Mouse (Mus musculus) yolk sac, embryonic 10.5 days (tissue): ENCODE measurements around the gene Syt13.
A peak's percentile ranks its signal among the peaks of the same experiment; 100 is the strongest.

Experiments used
- DNase-seq: peaks from one replicate; pipeline ENCODE4 v3.0.0-alpha.2; 2017; ENCODE audit warnings: low spot score

The Syt13 gene

GRCm38 (mm10) chr2:92924677-92925259 is 9.9 kb downstream of the Syt13 start:
- DNase-seq = no peak

GRCm38 (mm10) chr2:92929696-92930095 is 14.8 kb downstream of the Syt13 start:
- no peak for DNase-seq

- DNase-seq = no peak
Measured at GRCm38 (mm10) chr2:92931061-92931460, 16.2 kb downstream of the Syt13 start.

GRCm38 (mm10) chr2:92933379-92933778 is 18.5 kb downstream of the Syt13 start:
- no peak for DNase-seq

- no peak for DNase-seq
Measured at GRCm38 (mm10) chr2:92934312-92934982, 19.5 kb downstream of the Syt13 start.

GRCm38 (mm10) chr2:92935483-92935882 is 20.6 kb downstream of the Syt13 start:
- DNase-seq = no peak

- DNase-seq = no peak
Measured at GRCm38 (mm10) chr2:92938063-92938462, 23.2 kb downstream of the Syt13 start.

GRCm38 (mm10) chr2:92938827-92939226 is 23.9 kb downstream of the Syt13 start:
- no peak for DNase-seq

- no peak for DNase-seq
Measured at GRCm38 (mm10) chr2:92940963-92941362, 26.1 kb downstream of the Syt13 start.

GRCm38 (mm10) chr2:92941463-92941862 is 26.6 kb downstream of the Syt13 start:
- DNase-seq = no peak

- no peak for DNase-seq
Measured at GRCm38 (mm10) chr2:92943406-92943805, 28.5 kb downstream of the Syt13 start.

- DNase-seq = no peak
Measured at GRCm38 (mm10) chr2:92944356-92944755, 29.5 kb downstream of the Syt13 start.

- DNase-seq = no peak
Measured at GRCm38 (mm10) chr2:92945125-92945746, 30.3 kb downstream of the Syt13 start.

GRCm38 (mm10) chr2:92945824-92946598 is 31.1 kb downstream of the Syt13 start:
- DNase-seq = no peak

- peak; percentile 1 for DNase-seq
Measured at GRCm38 (mm10) chr2:92947981-92948698, 33.2 kb downstream of the Syt13 start.

GRCm38 (mm10) chr2:92948699-92949300 is 33.9 kb downstream of the Syt13 start:
- no peak for DNase-seq

GRCm38 (mm10) chr2:92949518-92949917 is 34.6 kb downstream of the Syt13 start:
- DNase-seq = no peak

GRCm38 (mm10) chr2:92953450-92953849 is 38.6 kb downstream of the Syt13 start:
- no peak for DNase-seq

- DNase-seq = peak; percentile 33
Measured at GRCm38 (mm10) chr2:92954404-92955114, 39.7 kb downstream of the Syt13 start.

GRCm38 (mm10) chr2:92956943-92957342 is 42.0 kb downstream of the Syt13 start:
- DNase-seq = no peak

GRCm38 (mm10) chr2:92958640-92959039 is 43.7 kb downstream of the Syt13 start:
- DNase-seq = no peak
